Mouse (Mus musculus): ENCODE results near the gene Gng8. TPM values are rescaled to one million over a fixed set of nuclear protein-coding genes. Genes with fewer than 3 reads are reported as not detected.

Gng8 gene
- polyA plus RNA-seq, 1 experiment from 2014 or later, result 20.3 TPM

DNA sequence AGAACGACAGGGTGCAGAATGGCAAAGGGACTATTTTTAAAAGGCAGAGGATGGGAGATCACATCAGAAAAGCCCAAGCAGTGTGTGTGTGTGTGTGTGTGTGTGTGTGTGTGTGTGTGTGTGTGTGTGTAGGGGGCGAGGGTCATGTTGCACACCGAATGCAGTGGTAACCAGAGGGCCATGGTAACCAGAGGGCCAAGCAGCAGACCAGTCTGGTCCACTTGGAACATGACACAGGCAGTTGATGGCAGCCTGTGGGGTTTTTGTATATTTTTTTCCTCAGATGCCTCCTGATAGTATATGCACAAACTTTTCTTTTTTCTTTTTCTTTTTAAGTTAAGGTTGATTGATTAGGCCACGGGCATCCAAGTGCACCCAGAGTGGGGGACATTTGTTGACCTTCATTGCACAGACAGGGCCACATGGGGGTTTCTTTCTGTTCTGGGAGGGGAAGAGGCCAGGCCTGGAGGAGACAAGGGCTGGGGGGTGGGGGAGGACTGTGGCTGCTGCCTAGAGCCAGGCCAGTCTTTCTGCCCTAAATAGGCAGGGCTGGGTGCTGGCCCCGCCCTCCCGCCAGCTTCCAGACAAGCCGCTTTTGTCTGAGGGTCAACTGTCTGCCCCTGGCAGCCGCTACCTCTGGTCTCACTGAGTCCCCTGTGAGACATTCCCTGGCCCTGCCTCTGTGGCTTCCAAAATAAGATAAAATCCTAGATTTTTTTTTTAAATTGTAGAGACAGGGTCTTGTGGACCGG, 11.6 kb upstream of the Gng8 start:
- 10% methylated on average over 9 of the region's 9 CpGs for WGBS

GRCm38 (mm10) chr7:16880615-16881014, 11.0 kb upstream of the Gng8 start:
- H3K4me1 ChIP-seq, result peaks cover 73% of the 10 kb centered on the region
- WGBS, result 8% methylated on average over 5 of the region's 5 CpGs
- peaks cover 70% of the 10 kb centered on the region for H3K36me3 ChIP-seq (replicated peaks)
- DNase-seq (ENCODE audit: low spot score), result no peak
- peaks cover 27% of the 10 kb centered on the region for H3K27me3 ChIP-seq (replicated peaks; ENCODE audit: low read depth, poor library complexity, severe bottlenecking)
- H3K4me3 ChIP-seq, result peak overlapping the region; percentile 44
- peak overlapping the region; percentile 94 for H3K27ac ChIP-seq (replicated peaks)
- H3K9me3 ChIP-seq, result peaks cover 16% of the 10 kb centered on the region

More for the DNA sequence above, 11.6 kb upstream of the Gng8 start:
- Histone ChIP-seq H3K36me3 (replicated peaks) (peaks cover 64% of the 10 kb centered on the region), H3K4me3 (peak overlapping the region; percentile 44), H3K27ac (replicated peaks) (peak overlapping the region; percentile 94), H3K4me1 (peaks cover 75% of the 10 kb centered on the region), H3K9me3 (peaks cover 10% of the 10 kb centered on the region), H3K27me3 (replicated peaks; ENCODE audit: low read depth, poor library complexity, severe bottlenecking) (peaks cover 21% of the 10 kb centered on the region)
- DNase-seq (ENCODE audit: low spot score), result peak; percentile 93

- Histone ChIP-seq H3K4me3 (no peak overlapping the region), H3K27me3 (replicated peaks; ENCODE audit: low read depth, poor library complexity, severe bottlenecking) (peaks cover 53% of the 10 kb centered on the region), H3K4me1 (peaks cover 57% of the 10 kb centered on the region), H3K27ac (replicated peaks) (peak overlapping the region; percentile 48; the same call in 1 of the 2 replicates), H3K36me3 (replicated peaks) (peaks cover 89% of the 10 kb centered on the region), H3K9me3 (peaks cover 27% of the 10 kb centered on the region)
- whole genome bisulfite sequencing, result 94% methylated on average over 6 of the region's 6 CpGs
- no peak for DNase-seq (ENCODE audit: low spot score)
Measured at GRCm38 (mm10) chr7:16883162-16883561, 8.4 kb upstream of the Gng8 start.

DNA sequence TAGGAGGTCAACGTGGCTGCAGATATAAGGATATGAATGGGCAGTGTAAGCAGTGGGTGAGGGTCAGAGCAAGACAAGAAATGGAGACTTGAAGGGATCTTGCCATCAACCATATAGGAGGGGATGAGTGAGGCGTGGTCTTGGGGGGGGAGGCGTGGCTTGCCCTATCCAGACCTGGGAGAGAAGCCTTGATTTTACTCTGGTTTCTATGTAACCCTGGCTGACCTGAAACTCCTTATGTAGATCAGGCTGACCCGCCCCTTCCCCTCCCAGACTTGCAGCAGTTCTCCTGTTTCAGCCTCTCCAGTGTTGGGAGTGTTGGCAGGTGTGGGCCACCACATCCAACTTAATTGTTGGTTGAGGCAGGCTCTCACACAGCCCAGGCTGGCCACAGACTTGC, 7.3 kb upstream of the Gng8 start:
- WGBS, result 37% methylated on average over 4 of the region's 4 CpGs
- peak; percentile 52 for DNase-seq (ENCODE audit: low spot score)
- Histone ChIP-seq H3K4me3 (0 out of 2 replicates have a peak overlapping the region, but pooled peaks have one; percentile 2), H3K27ac (replicated peaks) (peak overlapping the region; percentile 45), H3K9me3 (peaks cover 27% of the 10 kb centered on the region), H3K27me3 (replicated peaks; ENCODE audit: low read depth, poor library complexity, severe bottlenecking) (peaks cover 59% of the 10 kb centered on the region), H3K36me3 (replicated peaks) (peaks cover 89% of the 10 kb centered on the region), H3K4me1 (peaks cover 53% of the 10 kb centered on the region)

DNA sequence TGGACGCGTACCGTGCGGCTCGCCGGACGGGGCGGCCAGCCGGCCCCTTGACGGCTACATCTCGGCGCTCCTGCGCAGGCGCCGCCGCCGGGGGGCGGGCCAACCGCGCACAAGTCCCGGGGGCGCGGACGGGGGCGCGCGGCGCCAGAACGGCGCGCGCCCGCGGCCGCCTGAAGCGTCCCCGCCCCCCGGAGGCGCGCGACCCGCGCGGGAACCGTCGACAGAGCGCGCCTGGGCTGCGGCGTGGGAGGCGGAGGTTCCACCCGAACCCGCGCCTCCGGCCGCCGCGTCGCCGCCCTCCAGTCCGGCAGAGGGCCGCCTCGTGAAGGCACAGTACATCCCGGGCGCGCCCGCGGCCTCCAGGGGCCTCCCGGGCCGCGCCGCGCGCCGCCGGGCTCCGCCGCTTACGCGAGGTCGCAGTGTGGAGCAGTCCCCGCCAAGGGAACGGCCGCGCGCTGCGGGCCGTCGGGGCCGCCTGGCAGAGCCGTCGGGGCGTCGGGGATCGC, 6.3 kb upstream of the Gng8 start:
- Histone ChIP-seq H3K4me3 (peak overlapping the region; percentile 36), H3K27ac (replicated peaks) (peak overlapping the region; percentile 55), H3K9me3 (peaks cover 27% of the 10 kb centered on the region), H3K27me3 (replicated peaks; ENCODE audit: low read depth, poor library complexity, severe bottlenecking) (peaks cover 69% of the 10 kb centered on the region), H3K36me3 (replicated peaks) (peaks cover 91% of the 10 kb centered on the region), H3K4me1 (peaks cover 49% of the 10 kb centered on the region)
- DNase-seq (ENCODE audit: low spot score), result peak; percentile 40
- 18% methylated on average over 95 of the region's 95 CpGs for WGBS

GRCm38 (mm10) chr7:16885905-16886304, 5.7 kb upstream of the Gng8 start:
- peak overlapping the region; percentile 36 for H3K4me3 ChIP-seq
- H3K27me3 ChIP-seq (replicated peaks; ENCODE audit: low read depth, poor library complexity, severe bottlenecking), result peaks cover 75% of the 10 kb centered on the region
- peak; percentile 40 for DNase-seq (ENCODE audit: low spot score)
- WGBS, result 50% methylated on average over 59 of the region's 59 CpGs
- H3K36me3 ChIP-seq (replicated peaks), result peaks cover 90% of the 10 kb centered on the region
- peak overlapping the region; percentile 55; the same call in 1 of the 2 replicates for H3K27ac ChIP-seq (replicated peaks)
- peaks cover 49% of the 10 kb centered on the region for H3K4me1 ChIP-seq
- peaks cover 27% of the 10 kb centered on the region for H3K9me3 ChIP-seq

GRCm38 (mm10) chr7:16890536-16890935, 1.1 kb upstream of the Gng8 start:
- H3K27me3 ChIP-seq (replicated peaks; ENCODE audit: low read depth, poor library complexity, severe bottlenecking), result peaks cover 80% of the 10 kb centered on the region
- 26% methylated on average over 6 of the region's 6 CpGs for WGBS
- DNase-seq (ENCODE audit: low spot score), result peak; percentile 39

DNA sequence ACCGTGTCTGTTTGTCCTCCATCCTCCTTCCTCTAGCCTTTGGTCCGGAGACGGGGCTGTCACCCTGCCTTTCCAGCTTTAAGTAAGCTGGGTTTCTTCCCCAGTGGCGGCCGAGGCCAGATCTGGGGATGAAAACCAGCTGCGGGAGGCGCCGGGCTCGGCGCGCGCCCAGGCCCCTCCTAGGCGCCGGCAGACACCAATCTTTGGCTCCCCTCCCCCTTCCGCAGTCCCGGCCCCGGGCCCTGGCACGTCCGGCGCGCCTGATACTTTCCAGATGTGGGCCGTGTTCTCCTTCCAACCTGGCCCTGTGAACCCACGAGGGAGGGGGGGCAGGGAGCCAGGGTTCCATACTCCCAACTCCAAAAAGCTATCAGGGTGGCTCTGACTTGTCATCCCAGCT, 642 bp upstream of the Gng8 start:
- under 1% methylated on average over 23 of the region's 23 CpGs for WGBS
- H3K4me1 ChIP-seq, result peaks cover 72% of the 10 kb centered on the region

More at GRCm38 (mm10) chr7:16890536-16890935, 1.1 kb upstream of the Gng8 start:
- peak overlapping the region; percentile 87 for H3K27ac ChIP-seq (replicated peaks)
- H3K9me3 ChIP-seq, result peaks cover 12% of the 10 kb centered on the region
- H3K4me1 ChIP-seq, result peaks cover 75% of the 10 kb centered on the region
- H3K36me3 ChIP-seq (replicated peaks), result peaks cover 44% of the 10 kb centered on the region
- H3K4me3 ChIP-seq, result peak overlapping the region; percentile 55

GRCm38 (mm10) chr7:16892352-16892730, 755 bp downstream of the Gng8 start:
- H3K4me3 ChIP-seq, result peak overlapping the region; percentile 55
- H3K36me3 ChIP-seq (replicated peaks), result peaks cover 33% of the 10 kb centered on the region
- peaks cover 66% of the 10 kb centered on the region for H3K4me1 ChIP-seq
- WGBS, result 37% methylated on average over 9 of the region's 9 CpGs
- no peak for DNase-seq (ENCODE audit: low spot score)
- H3K27ac ChIP-seq (replicated peaks), result peak overlapping the region; percentile 87
- H3K9me3 ChIP-seq, result no peaks in the 10 kb centered on the region
- H3K27me3 ChIP-seq (replicated peaks; ENCODE audit: low read depth, poor library complexity, severe bottlenecking), result peaks cover 62% of the 10 kb centered on the region

More for the DNA sequence above, 642 bp upstream of the Gng8 start:
- H3K9me3 ChIP-seq, result peaks cover 8% of the 10 kb centered on the region
- peak; percentile 97 for DNase-seq (ENCODE audit: low spot score)
- peak overlapping the region; percentile 55 for H3K4me3 ChIP-seq
- H3K27ac ChIP-seq (replicated peaks), result peak overlapping the region; percentile 87
- peaks cover 40% of the 10 kb centered on the region for H3K36me3 ChIP-seq (replicated peaks)
- H3K27me3 ChIP-seq (replicated peaks; ENCODE audit: low read depth, poor library complexity, severe bottlenecking), result peaks cover 76% of the 10 kb centered on the region

GRCm38 (mm10) chr7:16893612-16894011, 2.0 kb downstream of the Gng8 start:
- peak overlapping the region; percentile 55 for H3K4me3 ChIP-seq
- peaks cover 64% of the 10 kb centered on the region for H3K4me1 ChIP-seq
- H3K27me3 ChIP-seq (replicated peaks; ENCODE audit: low read depth, poor library complexity, severe bottlenecking), result peaks cover 49% of the 10 kb centered on the region

DNA sequence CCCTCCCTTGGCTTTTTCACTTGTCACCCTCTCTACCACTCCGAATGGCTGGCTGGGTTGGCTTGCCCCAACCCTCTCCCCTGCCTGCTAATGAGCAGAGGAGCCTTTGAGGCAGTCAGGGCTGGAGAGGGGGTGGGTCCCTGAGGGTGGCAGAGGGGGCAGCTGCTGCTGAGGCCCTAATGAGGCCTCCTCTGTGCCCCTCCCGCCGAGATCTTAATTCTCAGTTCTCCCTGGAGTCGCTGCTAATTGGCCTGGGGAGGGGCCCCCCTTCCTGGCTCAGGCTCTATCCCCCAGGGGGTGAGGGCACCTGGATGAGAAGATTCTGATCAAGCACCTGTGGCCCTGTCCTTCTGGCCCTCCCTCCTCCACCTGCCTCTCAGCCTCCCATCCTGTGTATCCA, 2.7 kb downstream of the Gng8 start:
- Histone ChIP-seq H3K27ac (replicated peaks) (peak overlapping the region; percentile 42), H3K27me3 (replicated peaks; ENCODE audit: low read depth, poor library complexity, severe bottlenecking) (peaks cover 47% of the 10 kb centered on the region), H3K9me3 (no peaks in the 10 kb centered on the region), H3K4me3 (peak overlapping the region; percentile 55), H3K36me3 (replicated peaks) (peaks cover 13% of the 10 kb centered on the region), H3K4me1 (peaks cover 60% of the 10 kb centered on the region)
- no peak for DNase-seq (ENCODE audit: low spot score)
- under 1% methylated on average over 4 of the region's 4 CpGs for WGBS

More at GRCm38 (mm10) chr7:16893612-16894011, 2.0 kb downstream of the Gng8 start:
- DNase-seq (ENCODE audit: low spot score), result no peak
- no peaks in the 10 kb centered on the region for H3K9me3 ChIP-seq
- H3K27ac ChIP-seq (replicated peaks), result peak overlapping the region; percentile 5; the same call in 1 of the 2 replicates
- peaks cover 20% of the 10 kb centered on the region for H3K36me3 ChIP-seq (replicated peaks)
- 1% methylated on average over 6 of the region's 6 CpGs for WGBS

GRCm38 (mm10) chr7:16895000-16895399, 3.4 kb downstream of the Gng8 start:
- peaks cover 41% of the 10 kb centered on the region for H3K27me3 ChIP-seq (replicated peaks; ENCODE audit: low read depth, poor library complexity, severe bottlenecking)
- no peaks in the 10 kb centered on the region for H3K9me3 ChIP-seq
- DNase-seq (ENCODE audit: low spot score), result peak; percentile 91
- WGBS, result under 1% methylated on average over 24 of the region's 24 CpGs
- H3K4me1 ChIP-seq, result peaks cover 63% of the 10 kb centered on the region
- H3K36me3 ChIP-seq (replicated peaks), result peaks cover 7% of the 10 kb centered on the region
- H3K27ac ChIP-seq (replicated peaks), result 0 out of 2 replicates have a peak overlapping the region, but pooled peaks have one; percentile 42
- H3K4me3 ChIP-seq, result peak overlapping the region; percentile 55

Data from embryonic facial prominence, embryonic 10.5 days (tissue).